Mouse (Mus musculus) lung, embryonic 16.5 days (tissue): ENCODE data around the gene Slc24a4. TPM values are rescaled to one million over a fixed set of nuclear protein-coding genes. Genes with fewer than 3 reads are reported as not detected.
A peak's percentile ranks its signal among the peaks of the same experiment; 100 is the strongest.

Experiments
- ATAC-seq: fragments of 200-750 bp; cut with Nextera tagmentation; 2 replicates; pipeline ENCODE4 v1.8.0; 2017; ENCODE audit warnings: low read depth, mild to moderate bottlenecking, moderate library complexity
- H3K27ac ChIP-seq: fragments of 300-500 bp; sonication (generic); 2 replicates; pipeline ENCODE4 v1.5.1; 2014; ENCODE audit warnings: mild to moderate bottlenecking, control low read depth, low read length
- H3K27me3 ChIP-seq: fragments of 300-500 bp; sonication (generic); 2 replicates; pipeline ENCODE4 v1.6.1; 2014; ENCODE audit warnings: low read depth, low read length, mixed read lengths; ENCODE audit not compliant: control insufficient read depth, insufficient read depth
- H3K36me3 ChIP-seq: fragments of 300-500 bp; sonication (generic); 2 replicates; pipeline ENCODE4 v1.6.1; 2014; ENCODE audit warnings: low read length; ENCODE audit not compliant: control insufficient read depth, insufficient read depth
- H3K4me1 ChIP-seq: fragments of 300-500 bp; sonication (generic); replicated peaks from 2 replicates; pipeline ENCODE4 v1.6.1; 2014; ENCODE audit warnings: low read length, mixed read lengths; ENCODE audit not compliant: control insufficient read depth, insufficient read depth
- H3K4me2 ChIP-seq: fragments of 300-500 bp; sonication (generic); 2 replicates; pipeline ENCODE4 v1.6.1; 2014; ENCODE audit warnings: low read depth, low read length, control low read depth
- H3K4me3 ChIP-seq: fragments of 300-500 bp; sonication (generic); 2 replicates; pipeline ENCODE4 v1.5.1; 2014; ENCODE audit warnings: mild to moderate bottlenecking, low read length, control low read depth
- H3K9ac ChIP-seq: fragments of 300-500 bp; sonication (generic); 2 replicates; pipeline ENCODE4 v1.6.1; 2014; ENCODE audit warnings: low read length, control low read depth
- H3K9me3 ChIP-seq: fragments of 300-500 bp; sonication (generic); 2 replicates; pipeline ENCODE4 v1.6.1; 2016; ENCODE audit warnings: low read length; ENCODE audit not compliant: control insufficient read depth
- WGBS: fragments of 180-500 bp; shearing (Covaris S2); extraction: QIAGEN DNeasy Blood & Tissue Kit; methylation state at CpG from one replicate; pipeline ENCODE4 v1.1.7; 2014; 5-methylcytosine and 5-hydroxymethylcytosine counted together
- polyA plus RNA-seq: library from polyadenylated mRNA; unstranded; fragments of >200 nt; fragmentation: Nextera tagmentation; extraction: Ambion mirVana; gene quantifications from 2 replicates; pipeline ENCODE4 v1.2.1, GENCODE M21; 2015

Slc24a4 gene
- polyA plus RNA-seq, 1 experiment from 2014 or later = 3.1 TPM

GRCm38 (mm10) chr12:102302322-102302721 is 173.8 kb downstream of the Slc24a4 start:
- H3K9me3 ChIP-seq = no peaks in the 10 kb centered on the region
- H3K27ac ChIP-seq = peak overlapping the region; percentile 76
- H3K4me2 ChIP-seq = no peak overlapping the region
- H3K27me3 ChIP-seq = no peaks in the 10 kb centered on the region
- WGBS = 59% methylated on average over 9 of the region's 9 CpGs
- H3K36me3 ChIP-seq = no peaks in the 10 kb centered on the region
- H3K4me1 ChIP-seq = peaks cover 52% of the 10 kb centered on the region
- ATAC-seq = no peak; the same call in 1 of the 2 replicates
- H3K9ac ChIP-seq = no peak overlapping the region
- no peak overlapping the region for H3K4me3 ChIP-seq

DNA sequence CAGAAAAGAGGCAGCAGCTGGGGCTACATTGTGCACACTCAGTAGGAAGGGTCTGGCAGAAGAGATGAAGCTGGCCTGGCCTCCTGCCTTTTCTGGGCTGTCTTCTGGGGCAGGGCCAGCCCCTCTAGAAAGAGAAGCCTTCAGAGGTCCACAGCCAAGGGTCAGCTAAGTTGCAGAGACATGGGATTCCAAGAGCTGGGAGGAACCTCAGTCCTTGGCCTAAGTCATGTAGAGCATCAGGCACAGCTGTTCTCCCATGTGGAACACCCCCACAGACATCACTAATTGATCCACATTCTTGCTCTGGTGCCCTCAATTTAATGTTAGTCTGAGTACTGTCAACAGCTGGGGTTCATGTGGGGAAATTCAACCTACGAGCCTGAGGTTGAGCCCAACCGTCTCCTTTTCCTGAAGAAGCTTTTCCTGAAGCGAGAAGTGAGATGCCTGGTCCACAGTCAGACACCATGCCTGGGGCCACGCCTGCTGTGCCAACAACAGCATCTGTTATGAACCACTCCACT is 174.4 kb downstream of the Slc24a4 start:
- peak overlapping the region; percentile 79 for H3K27ac ChIP-seq
- no peak overlapping the region for H3K4me2 ChIP-seq
- no peak overlapping the region for H3K9ac ChIP-seq
- WGBS = 62% methylated on average over 4 of the region's 4 CpGs
- no peak overlapping the region for H3K4me3 ChIP-seq
- no peaks in the 10 kb centered on the region for H3K27me3 ChIP-seq
- peak; percentile 89 for ATAC-seq
- H3K4me1 ChIP-seq = peaks cover 58% of the 10 kb centered on the region
- no peaks in the 10 kb centered on the region for H3K36me3 ChIP-seq
- H3K9me3 ChIP-seq = no peaks in the 10 kb centered on the region

DNA sequence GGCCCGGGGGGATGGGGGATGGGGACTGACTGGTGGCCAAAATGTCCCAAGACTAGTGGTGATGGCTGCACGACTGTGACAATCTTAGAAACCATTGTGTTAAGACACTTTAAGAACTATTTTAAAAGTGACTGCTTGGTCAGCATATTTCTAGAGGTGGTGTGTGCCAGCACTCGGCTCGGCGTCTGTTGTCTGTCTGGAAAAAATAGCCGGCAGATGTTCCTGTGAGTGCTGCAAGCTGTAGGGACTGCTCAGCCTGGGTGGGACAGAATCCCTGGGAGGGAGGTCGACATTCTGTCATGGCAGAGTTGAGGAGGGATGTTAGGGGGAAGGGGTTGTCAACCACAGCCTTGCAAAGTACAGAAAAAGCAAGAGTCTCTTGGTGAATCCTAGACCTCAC is 175.3 kb downstream of the Slc24a4 start:
- WGBS = 10% methylated on average over 7 of the region's 7 CpGs
- no peak overlapping the region for H3K4me2 ChIP-seq
- no peaks in the 10 kb centered on the region for H3K27me3 ChIP-seq
- no peaks in the 10 kb centered on the region for H3K9me3 ChIP-seq
- H3K4me1 ChIP-seq = peaks cover 66% of the 10 kb centered on the region
- no peak overlapping the region for H3K9ac ChIP-seq
- H3K4me3 ChIP-seq = no peak overlapping the region
- peak overlapping the region; percentile 79 for H3K27ac ChIP-seq
- H3K36me3 ChIP-seq = no peaks in the 10 kb centered on the region
- peak; percentile 9; the same call in 1 of the 2 replicates for ATAC-seq

DNA sequence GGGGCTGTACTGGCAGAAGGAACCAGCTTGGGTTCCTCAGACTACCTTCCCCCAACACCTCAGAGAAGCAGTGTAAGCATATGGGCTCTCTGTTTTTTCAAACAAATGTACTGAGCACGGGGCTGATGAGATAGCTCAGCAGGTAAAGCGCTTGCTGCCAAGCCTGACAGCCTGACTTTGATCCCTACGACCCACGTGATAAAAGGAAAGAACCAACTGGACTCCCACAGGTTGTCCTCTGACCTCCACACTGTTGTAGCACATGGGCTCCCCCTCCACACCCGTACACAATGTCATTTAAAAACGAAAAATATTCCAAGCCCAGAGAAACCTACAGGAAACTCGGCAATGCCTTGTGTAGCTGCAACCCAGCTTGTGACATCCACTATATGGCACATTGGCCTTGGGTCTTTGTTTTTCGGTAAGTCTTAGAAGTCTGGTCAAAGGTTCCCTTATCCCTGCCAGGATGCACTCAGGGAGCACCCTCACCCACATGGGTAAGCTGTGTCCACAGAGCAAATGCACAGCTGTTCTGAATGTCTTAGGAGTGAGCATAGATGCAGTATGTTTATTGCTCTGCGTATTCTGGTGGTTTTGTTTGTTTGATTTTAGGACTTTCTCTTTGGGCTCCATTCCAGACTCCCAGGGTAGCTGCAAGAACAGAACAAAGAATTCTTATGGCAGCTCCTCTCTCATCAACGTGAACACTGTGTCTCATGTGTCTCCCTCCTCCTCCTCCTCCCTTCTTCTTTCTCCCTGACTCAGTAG is 176.7 kb downstream of the Slc24a4 start:
- no peak for ATAC-seq
- Histone ChIP-seq H3K4me3 (no peak overlapping the region), H3K9ac (no peak overlapping the region), H3K4me2 (no peak overlapping the region), H3K36me3 (no peaks in the 10 kb centered on the region), H3K27me3 (no peaks in the 10 kb centered on the region), H3K27ac (peak overlapping the region; percentile 64), H3K9me3 (no peaks in the 10 kb centered on the region), H3K4me1 (peaks cover 71% of the 10 kb centered on the region)
- 34% methylated on average over 10 of the region's 10 CpGs for WGBS

DNA sequence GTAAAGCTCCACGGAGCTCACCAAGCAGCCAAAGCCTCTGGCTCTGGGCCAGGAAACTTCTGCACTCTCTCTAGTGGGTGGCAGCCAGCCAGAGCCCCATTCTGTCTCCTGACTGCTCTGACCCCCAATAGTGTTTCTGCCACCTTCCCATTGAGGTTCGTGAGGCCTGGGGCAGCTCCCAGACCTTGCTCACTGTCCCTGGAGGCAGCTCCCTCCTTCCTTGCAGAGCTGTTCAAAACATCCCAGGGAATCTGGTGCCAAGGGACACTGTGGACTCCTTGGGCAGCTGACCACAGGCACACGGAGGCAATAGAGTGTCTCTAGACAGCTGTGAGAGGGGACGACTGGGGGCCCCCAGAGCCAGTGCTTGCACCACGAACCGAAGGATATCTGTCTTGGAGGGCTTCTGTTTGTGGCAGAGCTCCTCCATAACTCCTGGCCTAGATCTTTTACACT is 179.5 kb downstream of the Slc24a4 start:
- H3K27me3 ChIP-seq = no peaks in the 10 kb centered on the region
- no peaks in the 10 kb centered on the region for H3K9me3 ChIP-seq
- no peak overlapping the region; the same call in 1 of the 2 replicates for H3K4me2 ChIP-seq
- 0 out of 2 replicates have a peak overlapping the region, but pooled peaks have one; percentile 11 for H3K9ac ChIP-seq
- H3K4me3 ChIP-seq = no peak overlapping the region
- no peaks in the 10 kb centered on the region for H3K36me3 ChIP-seq
- H3K4me1 ChIP-seq = peaks cover 55% of the 10 kb centered on the region
- ATAC-seq = peak; percentile 89; the same call in 1 of the 2 replicates
- peak overlapping the region; percentile 75 for H3K27ac ChIP-seq
- 25% methylated on average over 6 of the region's 6 CpGs for WGBS

DNA sequence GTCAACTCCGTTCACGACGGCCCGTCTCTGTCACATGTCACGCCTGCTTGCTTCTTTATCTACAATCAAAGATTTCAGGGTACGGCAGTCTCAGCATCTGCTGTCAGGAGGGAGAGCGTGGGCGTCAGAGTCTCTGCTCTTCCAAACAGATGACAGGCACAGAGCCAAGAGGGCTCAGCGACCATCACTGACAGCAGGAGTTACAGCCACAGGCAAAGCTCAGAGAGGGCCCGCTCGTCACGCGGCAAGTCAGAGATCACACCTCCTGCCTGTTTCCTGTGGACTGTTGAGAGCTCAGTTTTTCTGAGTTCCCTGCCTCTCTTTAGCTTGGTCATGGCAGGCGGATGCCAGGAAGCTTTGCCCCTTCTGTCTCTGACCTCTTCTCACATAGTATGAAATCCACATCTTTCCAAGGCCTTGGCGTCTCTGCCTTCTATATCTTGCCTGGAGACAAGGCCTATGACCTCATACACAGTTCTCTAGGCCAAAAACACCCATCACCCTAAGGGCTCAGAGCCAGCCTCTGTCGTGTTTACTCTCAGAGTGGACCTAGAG is 180.0 kb downstream of the Slc24a4 start:
- H3K27me3 ChIP-seq = no peaks in the 10 kb centered on the region
- 32% methylated on average over 16 of the region's 16 CpGs for WGBS
- no peaks in the 10 kb centered on the region for H3K9me3 ChIP-seq
- no peak overlapping the region for H3K4me3 ChIP-seq
- H3K9ac ChIP-seq = no peak overlapping the region
- H3K4me1 ChIP-seq = peaks cover 50% of the 10 kb centered on the region
- H3K36me3 ChIP-seq = no peaks in the 10 kb centered on the region
- H3K27ac ChIP-seq = peak overlapping the region; percentile 75
- ATAC-seq = peak; percentile 91
- H3K4me2 ChIP-seq = no peak overlapping the region; the same call in 1 of the 2 replicates

DNA sequence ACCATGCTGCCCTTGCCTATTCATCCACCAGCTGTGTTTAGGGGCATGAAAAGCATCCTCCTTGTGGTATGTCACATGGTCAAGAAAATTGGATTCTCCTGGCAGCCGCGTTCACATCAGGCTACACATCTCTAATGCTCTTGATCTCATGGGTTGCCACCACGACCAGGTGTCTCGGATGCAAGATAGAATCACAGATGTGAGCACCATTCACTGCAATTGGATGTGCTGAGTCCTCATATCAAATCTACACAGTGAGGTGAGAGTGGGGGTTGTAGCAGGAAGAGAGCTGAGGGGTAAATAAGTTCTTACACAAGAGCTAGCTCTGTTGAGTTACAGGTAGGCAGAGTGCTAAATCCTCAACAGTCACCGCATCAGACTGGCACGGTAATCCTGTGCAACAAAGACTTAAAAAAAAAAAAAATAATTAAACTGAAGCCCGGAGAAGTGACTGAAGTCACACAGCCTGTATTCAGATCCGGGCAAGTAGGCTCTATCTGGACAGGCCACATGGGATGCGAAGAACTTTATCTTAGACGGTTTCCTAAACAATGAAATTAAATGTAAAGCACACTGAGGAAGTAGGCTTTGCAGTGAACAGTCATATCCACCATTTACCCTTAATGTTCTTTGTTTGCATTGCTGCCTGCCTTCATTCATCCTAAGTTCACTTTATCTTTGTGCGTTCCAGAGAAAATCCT is 180.7 kb downstream of the Slc24a4 start:
- H3K4me2 ChIP-seq = no peak overlapping the region
- no peak for ATAC-seq
- no peaks in the 10 kb centered on the region for H3K27me3 ChIP-seq
- WGBS = 80% methylated on average over 11 of the region's 11 CpGs
- peak overlapping the region; percentile 75; the same call in 1 of the 2 replicates for H3K27ac ChIP-seq
- no peak overlapping the region for H3K4me3 ChIP-seq
- peaks cover 43% of the 10 kb centered on the region for H3K4me1 ChIP-seq
- no peak overlapping the region for H3K9ac ChIP-seq
- no peaks in the 10 kb centered on the region for H3K36me3 ChIP-seq
- H3K9me3 ChIP-seq = no peaks in the 10 kb centered on the region

DNA sequence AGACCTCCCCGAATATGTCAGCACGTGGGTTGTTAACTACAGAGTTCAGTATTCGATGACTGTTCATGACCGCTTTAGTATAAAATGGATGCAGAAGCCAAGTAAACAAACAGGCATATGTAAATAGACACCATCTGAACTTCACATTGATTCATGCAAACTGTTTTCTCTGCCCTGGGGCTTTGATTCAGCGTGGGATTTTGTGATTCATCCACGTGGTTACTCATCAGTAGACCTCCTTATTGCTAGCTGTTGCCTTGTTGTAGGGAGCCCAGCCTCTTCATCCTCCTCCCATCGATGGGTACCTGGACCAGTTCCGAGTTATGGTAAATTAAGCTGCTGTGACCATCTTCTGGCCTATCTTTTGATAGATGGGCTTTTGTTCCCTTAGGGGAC is 181.3 kb downstream of the Slc24a4 start:
- 73% methylated on average over 8 of the region's 8 CpGs for WGBS

DNA sequence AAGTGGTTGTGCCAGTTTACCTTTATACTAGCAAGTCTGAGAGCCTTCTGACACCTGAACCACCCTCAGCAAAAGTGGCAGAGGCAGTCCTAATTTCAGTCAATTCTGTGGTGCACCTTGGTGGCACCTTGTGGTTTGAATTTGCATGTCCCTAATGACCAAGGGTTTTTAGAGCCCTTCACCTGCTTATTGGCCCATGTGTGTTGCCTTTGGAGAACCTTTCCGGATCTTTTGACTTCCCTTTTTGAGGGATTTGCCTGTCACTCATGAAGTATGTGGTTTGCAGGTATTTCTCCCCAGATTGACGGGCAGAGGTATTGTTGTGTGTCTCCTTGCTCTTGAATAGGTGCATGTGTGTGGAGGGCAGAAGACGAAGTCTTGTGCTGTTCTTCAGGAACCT is 181.7 kb downstream of the Slc24a4 start:
- Histone ChIP-seq H3K36me3 (peaks cover 5% of the 10 kb centered on the region; the same call in 1 of the 2 replicates), H3K4me1 (peaks cover 32% of the 10 kb centered on the region), H3K27me3 (no peaks in the 10 kb centered on the region), H3K4me3 (no peak overlapping the region), H3K27ac (no peak overlapping the region), H3K9ac (no peak overlapping the region), H3K9me3 (no peaks in the 10 kb centered on the region), H3K4me2 (no peak overlapping the region)
- ATAC-seq = no peak
- 89% methylated on average over 3 of the region's 3 CpGs for WGBS

More for the DNA sequence above, 181.3 kb downstream of the Slc24a4 start:
- H3K9ac ChIP-seq = no peak overlapping the region
- no peak for ATAC-seq
- no peaks in the 10 kb centered on the region for H3K27me3 ChIP-seq
- H3K9me3 ChIP-seq = no peaks in the 10 kb centered on the region
- peaks cover 37% of the 10 kb centered on the region for H3K4me1 ChIP-seq
- H3K36me3 ChIP-seq = peaks cover 4% of the 10 kb centered on the region; the same call in 1 of the 2 replicates
- no peak overlapping the region for H3K27ac ChIP-seq
- H3K4me3 ChIP-seq = no peak overlapping the region
- no peak overlapping the region for H3K4me2 ChIP-seq
